Mouse (Mus musculus) brain, embryonic 14.5 days (tissue): ENCODE measurements at regions not wholly inside any gene's neighbourhood (a gene's known extent, or its start where the extent isn't known, plus 50 kb on each side); places are given as distances from the start of the nearest gene placed in this dataset.

Experiments used
- CTCF ChIP-seq: fragments of 200-500 bp; IDR thresholded peaks from 2 replicates; pipeline ENCODE4 v1.5.1; 2012; ENCODE audit warnings: inconsistent platforms, mild to moderate bottlenecking, moderate library complexity, borderline replicate concordance; ENCODE audit not compliant: insufficient read depth, insufficient read length; ENCODE audit errors: extremely low read depth
- POLR2A ChIP-seq: fragments of 200-500 bp; IDR thresholded peaks from 2 replicates; pipeline ENCODE4 v1.6.1; 2012; ENCODE audit warnings: mild to moderate bottlenecking, inconsistent platforms, borderline replicate concordance; ENCODE audit not compliant: poor library complexity, insufficient read depth, insufficient read length, severe bottlenecking; ENCODE audit errors: extremely low read depth

GRCm38 (mm10) chr8:118162171-118162570 is 121.4 kb upstream of the Cdh13 start:
- no peak for TF ChIP-seq CTCF
- no peak for TF ChIP-seq POLR2A
